Mouse (Mus musculus) liver (tissue): ENCODE measurements around the gene Eif4b.
A peak's percentile ranks its signal among the peaks of the same experiment; 100 is the strongest.

Source experiments
- DNase-seq: peaks from one replicate; pipeline ENCODE4 v3.0.0-alpha.2; 2020; ENCODE audit warnings: mixed read lengths

Gene Eif4b

DNA sequence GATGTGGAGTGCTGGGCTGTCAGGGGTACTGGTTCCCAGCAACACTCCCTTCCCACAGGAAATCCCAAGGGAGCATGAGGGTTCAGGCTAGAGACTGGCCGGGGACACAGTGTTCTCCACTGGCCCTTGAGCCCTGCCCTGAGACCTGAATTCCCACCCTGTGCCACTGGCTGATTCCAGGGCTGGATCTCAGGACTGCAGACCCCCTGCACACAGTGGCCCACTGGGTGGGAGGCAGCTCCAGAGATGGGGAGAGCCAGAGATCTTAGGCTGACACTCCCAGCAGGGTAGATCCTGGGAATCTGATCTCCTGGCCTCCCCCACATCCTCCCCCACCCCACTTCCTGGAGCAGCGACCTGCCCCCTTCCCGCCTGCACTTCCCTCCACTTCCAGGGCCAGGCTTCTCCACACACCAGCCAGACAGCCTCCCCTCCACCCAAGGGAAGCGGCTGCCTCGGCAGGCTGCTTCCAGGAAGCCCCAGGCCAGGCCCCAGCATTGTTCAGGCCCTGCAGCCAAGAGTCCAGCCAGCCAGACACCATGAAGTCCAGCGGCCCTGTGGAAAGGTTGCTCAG, 29.1 kb downstream of the Eif4b start:
- peak; percentile 45 for DNase-seq

DNA sequence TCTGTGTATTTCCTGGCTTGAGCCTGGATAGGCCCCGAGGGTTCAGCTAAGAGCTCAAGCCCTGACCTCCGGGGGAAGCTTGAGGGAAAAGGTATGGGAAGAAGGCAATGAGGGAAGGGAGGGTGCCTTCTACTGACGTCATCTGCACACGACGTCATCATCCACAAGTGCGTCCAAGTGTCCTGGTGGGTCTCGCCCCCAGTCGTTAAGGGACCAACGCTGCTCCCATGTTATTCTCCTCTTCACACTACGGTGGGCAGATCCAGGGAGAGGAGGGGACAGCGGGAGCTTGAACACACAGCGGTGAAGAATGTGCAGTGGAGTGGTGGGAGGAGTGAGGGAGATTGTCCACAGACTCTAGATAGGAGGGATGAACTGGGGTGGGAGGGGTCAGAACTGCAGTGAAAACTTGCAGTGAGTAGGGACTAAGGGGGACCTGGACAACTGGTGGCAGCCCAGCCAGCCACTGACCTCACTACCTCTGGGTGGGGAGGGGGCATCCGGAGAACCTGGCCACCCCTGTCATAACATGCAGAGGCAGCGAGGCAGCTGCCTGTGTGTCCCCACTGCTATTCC, 29.9 kb downstream of the Eif4b start:
- DNase-seq: no peak

DNA sequence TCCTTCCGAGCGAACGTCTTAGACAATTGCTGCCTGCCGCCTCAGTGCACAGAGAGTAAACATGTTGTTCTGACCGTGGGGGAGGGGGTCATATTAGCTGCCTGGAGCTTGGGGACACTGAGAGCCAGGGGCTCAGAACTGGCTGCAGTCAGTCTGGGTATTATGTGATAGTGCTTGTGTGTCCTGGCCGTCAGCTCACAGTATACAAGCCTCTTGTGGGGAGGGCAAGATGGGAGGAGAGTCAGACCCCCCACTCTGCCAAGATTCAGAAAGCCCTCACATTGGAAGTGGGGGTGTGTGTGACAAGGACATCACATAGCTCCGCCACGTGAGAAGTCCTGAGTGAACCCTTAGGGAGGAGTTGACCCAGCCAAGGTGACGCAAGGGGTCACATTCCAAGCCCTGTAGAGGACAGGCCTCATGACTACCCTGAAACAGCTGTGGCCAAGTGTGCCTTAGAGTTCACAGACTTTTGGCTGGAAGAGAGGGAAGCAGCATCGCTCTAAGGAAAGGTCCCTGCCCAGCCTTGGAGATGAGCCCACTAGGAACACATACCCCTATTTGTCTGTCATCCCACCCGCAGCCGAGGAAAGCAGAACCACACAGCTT, 30.5 kb downstream of the Eif4b start:
- DNase-seq: no peak

DNA sequence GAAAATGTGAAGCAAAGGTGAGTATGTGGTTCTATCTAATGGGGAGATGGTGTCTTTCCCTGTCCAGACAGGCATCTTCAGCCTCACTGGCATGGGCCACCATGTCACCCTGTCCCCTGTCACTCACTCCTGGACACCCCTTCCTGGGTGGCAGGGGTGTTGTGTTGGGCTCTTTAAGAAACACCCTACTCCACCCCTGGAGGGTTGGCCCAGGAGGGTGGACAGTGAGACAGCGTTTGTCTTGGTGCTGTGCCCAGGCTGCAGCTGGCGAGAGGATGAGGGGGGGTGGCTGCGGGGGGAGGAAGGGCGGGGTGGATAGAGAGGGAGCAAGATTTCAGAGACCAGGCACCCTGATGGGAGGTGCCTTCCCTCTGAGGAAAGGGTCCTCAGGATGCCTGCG, 31.8 kb downstream of the Eif4b start:
- no peak for DNase-seq

DNA sequence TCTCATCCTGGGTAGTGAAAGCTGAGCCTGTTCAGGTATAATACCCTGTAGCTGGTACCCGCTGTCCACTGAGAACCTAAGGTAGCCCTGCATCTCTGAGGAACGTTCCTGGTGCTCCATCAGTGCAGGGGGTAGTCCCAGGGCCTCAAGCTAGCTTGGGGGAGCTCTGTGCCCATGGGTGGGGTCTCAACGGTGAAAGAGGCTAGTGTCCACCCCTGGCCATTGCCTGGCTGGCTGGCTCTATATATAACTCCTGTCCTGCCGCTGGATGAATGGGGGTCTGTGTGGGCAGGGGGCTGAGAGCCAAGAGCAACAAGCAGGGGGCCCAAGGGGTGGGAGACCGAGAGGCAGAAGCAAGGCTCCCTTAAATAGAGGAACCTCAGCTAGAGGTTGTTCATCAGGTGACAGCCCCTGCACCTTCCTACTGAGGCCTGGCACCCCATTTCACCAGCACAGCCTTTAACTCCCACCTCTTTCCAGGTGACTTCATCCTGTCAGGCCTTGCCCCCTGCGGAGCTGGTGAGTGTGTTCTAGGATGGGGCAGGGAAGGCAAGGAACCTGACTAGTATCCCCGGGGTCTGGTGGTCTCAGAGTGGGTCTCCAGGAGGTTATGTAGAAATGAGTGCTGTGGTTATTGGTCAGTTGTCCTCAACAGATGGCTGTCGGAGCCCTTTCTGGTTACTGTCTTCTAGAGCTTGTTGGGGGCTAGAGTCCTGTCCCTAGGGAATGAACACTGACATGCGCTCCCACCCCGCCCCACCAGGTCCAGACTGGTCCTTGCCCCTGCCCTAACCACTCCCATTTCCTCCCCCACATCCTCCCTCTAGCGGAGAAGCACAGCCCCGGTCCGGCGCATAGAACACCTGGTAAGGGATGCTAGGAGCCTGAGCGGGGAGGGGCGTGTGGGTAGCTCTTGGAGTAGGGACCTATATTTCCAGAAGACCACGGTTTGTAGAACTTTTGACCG, 32.5 kb downstream of the Eif4b start:
- peak; percentile 42 for DNase-seq

DNA sequence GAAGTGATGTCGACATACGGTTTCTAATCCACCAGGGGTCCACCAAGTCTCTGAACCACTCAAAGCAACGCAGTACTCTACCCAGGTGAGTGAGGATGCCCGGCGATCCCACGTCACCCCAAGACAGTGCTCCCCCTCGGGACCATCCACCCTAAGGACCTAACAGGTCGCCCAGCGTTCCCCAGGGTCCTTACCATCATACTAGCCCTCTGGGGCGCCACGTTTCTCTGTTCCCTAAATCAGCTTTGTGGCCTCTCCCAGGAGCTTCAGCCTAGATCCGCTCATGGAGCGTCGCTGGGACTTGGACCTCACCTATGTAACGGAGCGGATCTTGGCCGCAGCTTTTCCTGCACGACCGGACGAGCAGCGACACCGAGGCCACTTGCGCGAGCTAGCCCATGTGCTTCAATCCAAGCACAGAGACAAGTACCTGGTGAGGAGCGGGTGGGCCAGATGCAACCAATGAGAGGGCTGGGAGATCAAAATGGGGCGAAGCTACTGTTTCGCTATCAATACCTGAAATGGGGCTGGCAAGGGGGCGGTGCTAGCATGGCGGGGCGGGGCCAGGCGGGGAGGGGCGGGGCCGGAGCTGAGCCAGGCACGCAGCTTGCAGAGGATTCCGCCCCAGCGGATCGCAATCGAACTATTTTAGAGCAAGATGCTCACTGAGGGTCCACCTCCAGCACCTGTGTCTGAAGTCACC, 33.3 kb downstream of the Eif4b start:
- DNase-seq: peak; percentile 72

DNA sequence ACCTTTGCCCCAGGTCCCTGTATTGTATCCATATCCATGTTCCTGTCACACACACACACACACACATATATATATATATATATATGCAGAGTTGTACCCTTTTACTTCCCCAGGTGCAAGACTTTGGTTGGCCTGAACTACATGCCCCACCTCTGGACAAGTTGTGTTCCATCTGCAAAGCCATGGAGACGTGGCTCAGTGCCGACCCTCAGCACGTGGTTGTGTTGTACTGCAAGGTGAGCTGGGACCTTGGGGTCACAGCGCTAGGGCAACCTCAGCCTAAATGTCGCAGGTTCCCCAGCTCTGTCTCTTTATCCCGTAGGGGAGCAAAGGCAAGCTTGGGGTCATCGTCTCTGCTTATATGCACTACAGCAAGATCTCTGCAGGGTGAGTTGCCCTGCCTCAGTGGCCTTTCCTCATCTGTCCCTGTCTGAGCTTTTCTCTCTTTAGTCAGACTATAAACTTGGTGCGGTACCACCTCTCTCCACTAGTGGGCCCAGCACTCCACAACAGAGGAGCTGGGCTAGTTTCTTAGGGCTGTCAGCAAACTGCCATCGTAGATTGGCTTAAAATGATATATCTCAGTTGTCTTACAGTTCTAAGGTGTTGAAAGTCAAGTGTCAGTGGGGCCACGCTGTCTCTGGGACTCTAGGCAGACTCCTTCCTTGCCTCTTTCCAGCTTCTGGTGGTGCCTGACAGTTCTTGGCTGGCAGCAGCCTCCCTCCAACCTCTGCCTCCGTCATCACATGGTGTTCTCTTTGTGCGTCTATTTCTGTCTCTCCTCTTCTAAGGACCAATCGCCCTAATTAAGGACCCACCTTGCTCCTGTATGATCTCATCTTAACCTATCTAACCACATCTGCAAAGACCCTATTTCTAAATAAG, 34.4 kb downstream of the Eif4b start:
- peak; percentile 73 for DNase-seq

DNA sequence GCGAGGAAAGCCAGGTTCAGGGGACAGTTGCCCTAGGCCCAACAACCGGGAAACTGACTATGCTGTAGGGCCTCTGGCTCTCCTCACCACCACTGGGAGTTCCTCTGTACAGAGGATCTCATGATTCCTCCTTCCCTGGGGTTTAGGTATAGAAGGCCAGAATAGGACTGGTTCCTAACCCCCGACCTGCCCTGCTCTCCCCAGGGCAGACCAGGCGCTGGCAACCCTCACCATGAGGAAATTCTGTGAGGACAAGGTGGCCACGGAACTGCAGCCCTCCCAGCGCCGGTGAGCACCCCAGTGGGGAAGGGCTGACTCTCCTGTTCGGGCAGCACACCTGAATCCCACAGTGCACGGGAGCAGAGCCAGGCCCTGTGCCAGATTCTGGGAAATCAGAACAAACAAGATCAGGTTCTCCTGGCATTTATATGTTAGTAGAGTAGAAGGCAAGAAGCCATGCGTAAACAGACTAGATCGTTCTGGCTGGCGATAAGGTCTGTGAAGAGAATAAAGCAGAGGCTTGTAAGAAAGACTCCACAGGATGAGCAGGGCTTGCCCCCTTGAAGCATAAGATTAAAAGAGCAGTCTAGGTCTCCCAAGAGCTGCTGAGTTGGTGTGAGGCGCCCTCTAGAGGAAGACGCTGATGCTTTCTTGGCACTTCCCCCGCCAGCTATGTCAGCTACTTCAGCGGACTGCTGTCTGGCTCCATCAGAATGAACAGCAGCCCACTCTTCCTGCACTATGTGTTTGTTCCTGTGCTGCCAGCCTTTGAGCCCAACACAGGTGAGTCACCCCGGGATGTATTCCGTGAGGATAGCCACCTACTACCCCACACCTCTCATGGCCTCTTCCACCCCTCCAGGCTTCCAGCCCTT, 35.3 kb downstream of the Eif4b start:
- DNase-seq: peak; percentile 74

DNA sequence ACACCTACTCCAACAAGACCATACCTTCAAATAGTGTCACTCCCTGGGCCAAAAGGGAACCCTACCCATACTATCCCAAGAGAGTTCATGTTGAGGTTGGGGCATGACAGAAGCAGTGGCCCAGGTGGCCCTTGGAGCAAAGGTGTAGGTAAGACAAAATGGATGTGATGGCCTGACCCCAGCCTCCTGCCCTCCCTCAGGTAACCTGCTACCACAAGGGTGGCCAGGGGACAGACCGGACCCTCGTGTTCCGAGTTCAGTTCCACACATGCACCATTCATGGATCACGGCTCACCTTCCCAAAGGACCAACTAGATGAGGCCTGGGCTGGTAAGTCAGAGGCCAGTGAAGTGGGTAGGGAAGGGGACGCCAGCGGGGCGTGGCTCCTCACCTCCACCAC, 36.7 kb downstream of the Eif4b start:
- no peak for DNase-seq

DNA sequence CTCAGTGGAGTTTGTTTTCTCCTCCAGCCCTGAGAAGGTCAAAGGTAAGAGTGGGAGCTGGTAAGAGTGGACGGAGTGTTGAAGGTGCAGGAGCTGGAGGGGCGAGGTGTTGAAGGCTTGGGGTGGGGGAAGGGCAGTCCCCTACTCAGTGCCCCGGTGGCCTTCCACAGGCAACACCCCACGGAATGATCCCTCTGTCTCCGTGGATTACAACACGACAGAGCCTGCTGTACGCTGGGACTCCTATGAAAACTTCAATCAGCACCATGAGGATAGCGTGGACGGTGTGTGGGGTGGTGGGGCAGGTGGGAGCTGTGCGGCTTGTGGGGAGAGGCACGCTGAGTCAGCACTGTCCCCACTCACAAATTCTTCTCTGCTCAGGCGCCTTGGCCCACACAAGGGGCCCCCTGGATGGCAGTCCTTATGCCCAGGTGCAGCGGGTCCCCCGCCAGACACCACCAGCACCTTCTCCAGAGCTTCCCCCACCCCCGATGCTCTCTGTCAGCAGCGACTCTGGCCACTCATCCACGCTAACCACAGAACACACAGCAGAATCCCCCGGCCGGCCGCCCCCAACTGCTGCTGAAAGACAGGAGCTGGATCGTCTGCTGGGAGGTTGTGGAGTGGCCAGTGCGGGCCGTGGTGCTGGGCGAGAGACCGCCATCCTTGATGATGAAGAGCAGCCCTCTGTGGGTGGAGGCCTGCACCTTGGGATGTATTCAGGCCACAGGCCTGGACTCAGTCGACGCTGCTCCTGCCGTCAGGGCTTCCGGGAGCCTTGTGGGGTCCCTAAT, 37.3 kb downstream of the Eif4b start:
- DNase-seq: no peak

DNA sequence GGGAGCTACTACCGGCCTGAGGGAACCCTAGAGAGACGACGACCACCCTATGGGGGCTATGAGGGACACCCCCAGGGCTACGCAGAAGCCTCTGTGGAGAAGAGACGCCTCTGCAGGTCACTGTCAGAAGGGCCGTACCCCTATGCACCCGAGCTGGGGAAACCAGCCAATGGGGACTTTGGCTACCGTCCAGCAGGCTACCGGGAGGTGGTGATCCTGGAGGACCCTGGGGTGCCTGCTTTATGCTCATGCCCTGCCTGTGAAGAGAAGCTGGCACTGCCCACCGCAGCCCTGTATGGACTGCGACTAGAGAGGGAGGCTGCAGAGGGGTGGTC, 37.9 kb downstream of the Eif4b start:
- DNase-seq: no peak

DNA sequence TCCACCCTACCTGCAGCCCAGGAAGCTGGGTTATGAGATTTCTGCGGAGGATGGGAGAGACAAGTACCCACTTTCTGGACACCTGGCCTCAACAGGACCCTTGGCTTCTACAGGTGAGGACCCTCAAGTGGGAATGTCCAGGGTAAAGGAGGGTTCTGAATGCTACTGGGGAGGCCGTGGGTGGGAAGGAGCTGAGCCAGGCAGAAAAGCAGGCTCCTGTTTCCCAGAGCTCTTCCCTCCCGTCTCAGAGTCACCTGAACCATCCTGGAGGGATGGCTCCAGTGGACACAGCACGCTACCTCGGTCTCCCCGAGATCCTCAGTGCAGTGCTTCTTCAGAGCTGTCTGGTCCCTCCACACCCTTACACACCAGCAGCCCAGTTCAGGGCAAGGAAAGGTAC, 38.6 kb downstream of the Eif4b start:
- DNase-seq: no peak

DNA sequence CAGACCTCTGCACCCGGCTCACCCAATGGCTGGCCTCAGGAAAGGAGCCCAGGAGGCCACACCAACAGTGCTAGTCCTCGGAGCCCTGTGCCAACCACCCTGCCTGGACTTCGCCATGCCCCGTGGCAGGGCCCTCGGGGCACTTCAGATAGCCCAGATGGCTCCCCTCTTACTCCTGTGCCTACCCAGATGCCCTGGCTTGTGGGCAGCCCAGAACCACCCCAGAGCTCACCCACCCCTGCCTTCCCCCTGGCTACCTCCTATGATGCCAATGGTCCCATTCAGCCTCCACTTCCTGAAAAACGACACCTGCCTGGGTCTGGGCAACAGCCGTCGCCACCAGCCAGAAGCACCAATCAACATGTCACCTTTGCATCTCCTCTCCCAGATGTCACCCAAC, 39.3 kb downstream of the Eif4b start:
- no peak for DNase-seq

DNA sequence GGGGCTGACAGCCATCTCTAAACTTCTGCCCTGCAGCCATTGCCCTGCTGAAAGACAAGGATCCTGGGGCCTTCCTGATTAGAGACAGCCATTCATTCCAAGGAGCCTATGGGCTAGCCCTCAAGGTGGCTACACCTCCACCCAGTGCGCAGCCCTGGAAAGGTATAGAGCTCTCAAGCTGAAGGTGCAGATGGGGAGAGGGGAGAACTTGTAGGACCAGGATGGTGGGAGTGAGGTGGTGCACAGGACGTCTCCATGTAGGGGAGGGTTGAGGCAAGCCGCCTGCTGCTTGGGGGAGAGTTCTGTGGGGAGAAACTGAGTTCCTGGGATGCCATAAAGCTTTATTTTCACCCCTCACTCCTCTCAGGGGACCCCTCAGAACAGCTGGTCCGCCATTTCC, 40.1 kb downstream of the Eif4b start:
- no peak for DNase-seq

DNA sequence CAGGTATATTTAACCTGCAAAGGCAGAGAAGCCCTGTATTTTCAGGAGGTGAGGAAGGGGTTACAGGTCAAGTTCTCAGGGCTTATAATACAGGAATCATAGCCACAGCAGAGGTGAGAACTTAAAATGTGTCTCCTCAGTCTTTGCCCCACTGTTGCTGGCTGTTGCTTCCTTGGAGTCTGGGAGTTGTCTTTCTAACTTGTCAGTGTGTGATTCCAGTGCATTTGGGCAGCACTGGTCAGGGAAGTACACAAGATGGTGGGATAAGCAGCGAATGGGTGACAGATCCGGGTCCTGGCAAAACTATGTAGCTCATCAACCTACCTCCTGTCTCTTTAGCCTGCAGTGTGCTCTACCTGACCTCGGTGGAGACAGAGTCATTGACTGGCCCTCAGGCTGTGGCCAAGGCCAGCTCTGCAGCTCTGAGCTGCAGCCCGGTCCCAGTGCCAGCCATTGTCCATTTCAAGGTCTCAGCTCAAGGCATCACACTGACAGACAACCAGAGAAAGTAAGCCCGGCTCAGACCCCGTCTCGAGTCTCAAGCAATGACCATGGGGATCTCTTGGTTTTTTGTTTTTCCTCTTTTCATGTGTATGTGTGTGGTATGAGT, 41.2 kb downstream of the Eif4b start:
- no peak for DNase-seq

DNA sequence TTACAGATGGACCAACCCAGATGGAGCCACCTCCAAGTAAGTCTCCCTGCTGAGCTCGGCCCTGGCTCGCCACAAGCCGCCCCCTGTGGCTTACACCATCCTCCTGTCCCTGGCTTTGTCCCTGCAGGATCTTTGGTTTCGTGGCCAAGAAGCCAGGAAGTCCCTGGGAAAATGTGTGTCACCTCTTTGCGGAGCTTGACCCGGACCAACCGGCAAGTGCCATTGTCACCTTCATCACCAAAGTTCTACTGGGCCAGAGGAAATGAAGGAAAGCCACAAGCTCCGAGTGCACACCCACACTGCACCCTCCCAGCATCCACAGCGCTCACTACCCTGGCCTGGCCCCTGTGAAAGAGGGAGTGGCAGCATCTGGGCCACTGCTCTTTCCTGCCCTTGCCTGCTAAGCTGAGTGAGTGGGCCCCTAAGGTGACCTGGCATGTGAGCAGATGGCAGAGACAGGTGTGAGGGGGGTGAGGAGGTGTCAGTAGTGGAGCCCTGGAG, 42.2 kb downstream of the Eif4b start:
- DNase-seq: no peak

DNA sequence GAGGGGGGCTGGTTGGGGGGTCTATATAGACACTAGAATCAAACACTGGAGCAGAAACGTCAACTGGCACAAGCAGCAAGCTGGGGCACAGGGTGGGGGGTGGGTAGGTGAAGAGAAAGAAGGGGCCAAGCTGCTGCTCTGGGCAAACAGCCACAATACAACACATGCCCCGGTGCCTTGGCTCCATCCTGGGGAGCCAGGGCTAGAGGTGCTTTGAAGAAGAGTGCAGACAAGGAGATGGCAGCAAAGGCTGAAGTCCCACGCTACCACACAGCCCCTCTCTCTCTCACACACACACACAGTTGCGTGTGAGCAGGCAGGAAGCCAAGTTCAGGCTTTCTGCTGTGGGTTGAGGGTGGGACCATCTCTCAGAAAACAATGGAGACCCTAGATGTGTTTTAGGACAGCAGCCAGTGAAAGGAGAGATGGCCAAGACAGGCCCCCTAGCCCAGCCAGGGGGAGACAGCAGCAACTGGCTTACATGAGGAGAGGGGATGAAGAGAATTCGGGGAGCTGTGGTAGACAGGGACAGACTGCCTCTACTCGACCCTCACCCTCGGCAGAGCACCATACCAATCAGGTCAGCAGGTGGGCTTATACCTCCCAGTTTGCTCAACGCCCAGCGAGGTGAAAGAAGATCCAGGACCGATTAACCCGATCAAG, 43.3 kb downstream of the Eif4b start:
- DNase-seq: no peak

DNA sequence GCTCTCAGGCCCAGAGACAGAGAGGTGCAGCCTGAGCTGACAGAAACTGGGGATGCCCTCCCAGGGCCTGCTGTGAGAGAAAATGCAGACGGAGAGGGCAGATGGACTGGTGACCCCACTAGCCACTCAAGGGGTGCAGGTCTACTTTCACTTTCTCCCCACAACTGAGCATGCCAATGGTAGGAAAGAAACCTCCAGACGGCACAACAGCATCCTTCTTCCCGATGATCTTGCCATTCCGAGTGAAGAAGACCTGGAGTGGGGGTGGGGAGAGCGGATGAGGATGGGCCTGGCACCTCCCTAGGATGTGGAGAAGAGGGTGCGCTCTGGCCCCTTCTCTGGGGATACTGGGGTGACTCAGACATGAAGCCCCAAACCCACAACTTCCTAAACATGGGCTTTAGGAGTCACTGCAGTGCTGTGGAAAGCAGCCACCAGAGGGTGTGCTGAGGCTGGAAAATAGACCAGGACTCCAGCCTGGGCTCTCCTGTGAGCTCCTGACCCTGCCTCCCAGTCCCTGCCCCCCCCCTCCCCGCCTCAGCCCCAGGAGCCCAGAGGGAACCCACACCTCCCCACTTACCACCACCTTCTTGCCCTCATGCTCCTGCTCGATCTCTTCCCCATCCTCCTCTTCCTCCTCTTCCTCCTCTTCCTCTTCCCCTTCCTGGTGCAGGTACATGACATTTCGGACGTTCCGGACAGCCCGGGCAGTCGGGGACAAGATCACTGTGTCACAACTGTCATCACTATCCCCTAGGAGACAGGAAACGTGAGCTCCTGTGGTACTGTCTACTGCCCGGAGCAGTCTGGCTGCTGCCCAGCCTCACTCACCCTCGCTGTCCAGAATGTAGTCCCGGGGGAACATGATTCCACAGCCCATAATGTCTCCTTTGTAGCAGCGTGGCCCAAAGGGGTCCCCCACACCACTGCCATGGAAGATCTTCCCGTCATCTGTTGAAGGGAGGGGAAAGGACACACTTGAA, 44.2 kb downstream of the Eif4b start:
- DNase-seq: no peak
